Mouse (Mus musculus) ovary, postnatal 36 days (tissue): ENCODE measurements around the gene Frmd4a.

Source experiments
- DNase-seq: peaks from one replicate; pipeline ENCODE4 v3.0.0; 2022; ENCODE audit warnings: low spot score, mixed read lengths

Frmd4a gene

GRCm38 (mm10) chr2:4522769-4523487 is 505.4 kb downstream of the Frmd4a start:
- DNase-seq: no peak

GRCm38 (mm10) chr2:4527094-4527493 is 509.6 kb downstream of the Frmd4a start:
- DNase-seq: no peak

GRCm38 (mm10) chr2:4529254-4529729 is 511.8 kb downstream of the Frmd4a start:
- no peak for DNase-seq

- no peak for DNase-seq
These were observed 514.1 kb downstream of the Frmd4a start for GRCm38 (mm10) chr2:4531533-4532197.

GRCm38 (mm10) chr2:4532198-4532568 is 514.7 kb downstream of the Frmd4a start:
- no peak for DNase-seq

GRCm38 (mm10) chr2:4532945-4533344 is 515.4 kb downstream of the Frmd4a start:
- no peak for DNase-seq

- DNase-seq: no peak
These were observed 517.8 kb downstream of the Frmd4a start for GRCm38 (mm10) chr2:4535187-4535864.

- DNase-seq: no peak
These were observed 523.8 kb downstream of the Frmd4a start for GRCm38 (mm10) chr2:4541330-4541729.

- DNase-seq: no peak
These were observed 524.5 kb downstream of the Frmd4a start for GRCm38 (mm10) chr2:4541844-4542628.

- no peak for DNase-seq
These were observed 525.3 kb downstream of the Frmd4a start for GRCm38 (mm10) chr2:4542629-4543416.

- no peak for DNase-seq
These were observed 525.9 kb downstream of the Frmd4a start for GRCm38 (mm10) chr2:4543417-4543775.

- no peak for DNase-seq
These were observed 526.8 kb downstream of the Frmd4a start for GRCm38 (mm10) chr2:4544360-4544759.

- DNase-seq: no peak
These were observed 527.7 kb downstream of the Frmd4a start for GRCm38 (mm10) chr2:4545261-4545660.

GRCm38 (mm10) chr2:4547003-4547662 is 529.6 kb downstream of the Frmd4a start:
- DNase-seq: no peak

- no peak for DNase-seq
These were observed 531.8 kb downstream of the Frmd4a start for GRCm38 (mm10) chr2:4549271-4549670.

- no peak for DNase-seq
These were observed 532.7 kb downstream of the Frmd4a start for GRCm38 (mm10) chr2:4550017-4550763.

GRCm38 (mm10) chr2:4551438-4551837 is 533.9 kb downstream of the Frmd4a start:
- no peak for DNase-seq

- no peak for DNase-seq
These were observed 534.3 kb downstream of the Frmd4a start for GRCm38 (mm10) chr2:4551866-4552265.

- DNase-seq: no peak
These were observed 535.0 kb downstream of the Frmd4a start for GRCm38 (mm10) chr2:4552486-4552885.

GRCm38 (mm10) chr2:4555221-4555631 is 537.7 kb downstream of the Frmd4a start:
- DNase-seq: no peak
